Mouse (Mus musculus) cerebellum, postnatal 10 days (tissue): ENCODE data around the gene Urm1.

ENCODE experiments used
- DNase-seq, 2 experiments: peaks; one replicate each; pipeline ENCODE4 v3.0.0; 2021; ENCODE audit warnings: mixed read lengths in 2 of 2

The Urm1 gene

GRCm38 (mm10) chr2:29831106-29831505 is 11.2 kb downstream of the Urm1 start:
- DNase-seq: peak in 1 of 2 experiments; percentile 42

- DNase-seq: no peak
Observed at GRCm38 (mm10) chr2:29833796-29834195, 13.9 kb downstream of the Urm1 start.

GRCm38 (mm10) chr2:29835391-29835899 is 15.6 kb downstream of the Urm1 start:
- no peak for DNase-seq

- DNase-seq: no peak
Observed at GRCm38 (mm10) chr2:29839460-29839859, 19.6 kb downstream of the Urm1 start.

GRCm38 (mm10) chr2:29843231-29844105 is 23.6 kb downstream of the Urm1 start:
- peak in 1 of 2 experiments; percentile 31 for DNase-seq

- DNase-seq: no peak
Observed at GRCm38 (mm10) chr2:29844115-29844514, 24.2 kb downstream of the Urm1 start.

GRCm38 (mm10) chr2:29844661-29845060 is 24.8 kb downstream of the Urm1 start:
- no peak for DNase-seq

- peak in 1 of 2 experiments; percentile 49 for DNase-seq
Observed at GRCm38 (mm10) chr2:29845636-29846035, 25.8 kb downstream of the Urm1 start.

- peak; percentile 36 to 40 for DNase-seq
Observed at GRCm38 (mm10) chr2:29846061-29846853, 26.4 kb downstream of the Urm1 start.

GRCm38 (mm10) chr2:29846911-29847310 is 27.0 kb downstream of the Urm1 start:
- DNase-seq: no peak

GRCm38 (mm10) chr2:29849041-29849440 is 29.2 kb downstream of the Urm1 start:
- DNase-seq: no peak

GRCm38 (mm10) chr2:29849841-29850480 is 30.1 kb downstream of the Urm1 start:
- DNase-seq: no peak

GRCm38 (mm10) chr2:29852957-29853485 is 33.1 kb downstream of the Urm1 start:
- no peak for DNase-seq

- no peak for DNase-seq
Observed at GRCm38 (mm10) chr2:29853736-29854135, 33.9 kb downstream of the Urm1 start.

- DNase-seq: no peak
Observed at GRCm38 (mm10) chr2:29855585-29856210, 35.8 kb downstream of the Urm1 start.

- DNase-seq: peak in 1 of 2 experiments; percentile 45
Observed at GRCm38 (mm10) chr2:29856451-29857260, 36.8 kb downstream of the Urm1 start.

GRCm38 (mm10) chr2:29857341-29857740 is 37.5 kb downstream of the Urm1 start:
- DNase-seq: no peak

- no peak for DNase-seq
Observed at GRCm38 (mm10) chr2:29857967-29858366, 38.1 kb downstream of the Urm1 start.

GRCm38 (mm10) chr2:29858748-29859473 is 39.0 kb downstream of the Urm1 start:
- DNase-seq: peak; percentile 55 to 60

- DNase-seq: no peak
Observed at GRCm38 (mm10) chr2:29865125-29865524, 45.2 kb downstream of the Urm1 start.
